Mouse (Mus musculus) MEL-GATA-1-ER (cell line): Measurements from ENCODE around the gene Tex101.
"Not testable (repeated sequence)": the region's sequence is repeated elsewhere in the genome, so short reads cannot be mapped to it uniquely, and the experiment has no call there.

Source experiments
- DNase-seq: peaks from one replicate; pipeline ENCODE4 v3.0.0-alpha.2; 2012; ENCODE audit warnings: low read depth; ENCODE audit errors: extremely low read depth

Tex101 gene

DNA sequence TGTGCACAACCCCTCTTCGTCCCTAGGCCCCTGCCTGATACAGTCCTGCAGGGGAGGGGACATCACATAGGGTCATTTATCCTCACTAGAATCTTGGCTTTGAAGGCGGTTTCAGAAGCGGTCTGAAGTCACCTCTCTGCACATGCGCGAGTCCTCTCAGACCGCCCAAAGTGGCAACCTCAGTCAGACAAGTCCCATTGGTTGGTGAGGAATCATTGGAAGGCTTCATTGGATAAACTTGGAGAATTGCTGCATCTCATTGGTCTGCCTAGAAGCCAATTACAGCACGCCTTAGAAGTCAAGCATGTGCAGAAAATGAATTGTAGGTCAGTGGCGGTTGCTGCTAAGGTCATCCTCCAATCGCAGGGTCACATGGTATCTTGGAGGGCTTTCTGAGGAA is at the start of gene Tex101:
Tex101 (minus strand) TSS at position 101 of the 400 bp plus-strand sequence.
- DNase-seq = no peak

DNA sequence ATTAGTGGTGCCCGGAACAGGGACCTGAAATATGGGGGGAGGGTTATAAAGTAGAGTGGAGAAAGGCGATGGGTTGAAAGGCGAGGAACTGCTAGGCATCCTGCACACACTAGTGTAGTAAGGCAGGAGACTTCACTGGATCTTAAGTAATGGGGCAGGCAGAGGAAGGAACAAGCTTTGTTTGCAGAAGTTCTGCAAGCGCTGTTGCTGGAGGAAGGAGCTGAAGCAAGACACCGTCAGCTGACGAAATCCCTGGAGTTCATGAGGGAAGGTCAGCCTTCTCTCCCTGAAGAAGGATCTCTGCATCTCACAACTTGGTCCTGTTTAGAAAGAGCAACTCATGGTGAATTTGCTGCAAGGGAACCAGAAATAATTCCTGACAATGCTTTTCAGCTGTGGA is 38.6 kb upstream of the Tex101 start:
- DNase-seq = no peak

DNA sequence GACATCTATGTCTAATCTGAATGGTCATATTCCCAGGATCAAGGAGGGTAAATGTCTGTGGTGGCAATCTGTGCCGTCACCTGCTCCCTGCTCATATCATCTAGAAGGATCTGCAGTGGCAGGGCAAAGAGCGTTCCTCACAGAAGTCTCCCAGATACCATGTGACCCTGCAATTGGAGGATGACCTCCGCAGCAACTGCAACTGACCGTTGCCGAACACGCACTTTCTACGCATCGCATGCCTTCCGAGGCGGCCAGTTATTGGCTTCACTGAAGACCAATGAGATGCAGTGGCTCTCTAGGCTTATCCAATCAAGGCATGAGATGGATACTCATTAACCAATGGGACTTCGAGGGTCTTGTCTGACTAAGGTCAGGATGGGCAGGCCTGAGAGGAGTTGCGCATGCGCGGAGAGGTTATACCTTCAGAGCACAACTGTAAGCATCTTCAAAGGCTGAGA is 32.4 kb upstream of the Tex101 start, which contains the start of gene BC049730:
BC049730 (plus strand) TSS at position 411 of the 461 bp plus-strand sequence.
- no peak for DNase-seq

DNA sequence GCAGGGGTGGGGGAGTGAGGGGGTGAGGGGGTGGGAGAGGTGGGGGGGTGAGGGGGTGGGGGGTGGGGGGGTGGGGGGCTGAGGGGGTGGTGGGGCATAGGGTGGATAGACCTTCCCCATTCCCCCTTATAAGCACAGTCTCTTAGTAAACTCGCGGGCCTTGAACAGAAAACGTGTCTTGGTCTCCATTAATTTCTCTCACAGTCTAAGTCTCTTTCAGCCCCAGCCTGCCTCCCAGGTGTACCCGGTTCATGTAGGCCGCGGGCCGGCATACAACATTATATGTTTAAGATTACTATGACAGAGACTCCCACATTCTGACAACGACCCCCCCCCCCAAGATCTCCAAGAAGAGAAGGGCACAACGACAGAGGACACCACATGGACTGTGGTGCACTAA is 26.4 kb upstream of the Tex101 start:
- DNase-seq = not testable (repeated sequence)

DNA sequence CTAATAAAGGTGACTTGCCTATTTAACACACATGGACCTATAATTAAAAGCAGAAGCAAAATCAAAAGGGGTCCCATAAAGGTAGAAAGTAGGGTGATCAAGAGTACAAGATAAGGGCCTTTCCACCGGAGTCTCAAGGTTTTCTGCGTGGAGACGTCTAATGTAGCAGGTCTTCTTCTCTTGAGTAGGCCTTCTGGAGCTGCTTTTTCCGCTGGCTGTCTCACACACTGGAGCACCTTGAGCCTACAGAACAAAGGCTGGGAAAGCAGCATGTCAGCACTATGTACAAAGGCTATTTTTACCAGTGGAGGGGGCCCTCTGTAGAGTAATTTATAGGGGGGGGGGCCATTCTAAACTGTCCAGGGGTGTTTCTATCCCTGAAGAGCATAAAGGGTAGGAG is 21.4 kb upstream of the Tex101 start:
- DNase-seq = not testable (repeated sequence)

DNA sequence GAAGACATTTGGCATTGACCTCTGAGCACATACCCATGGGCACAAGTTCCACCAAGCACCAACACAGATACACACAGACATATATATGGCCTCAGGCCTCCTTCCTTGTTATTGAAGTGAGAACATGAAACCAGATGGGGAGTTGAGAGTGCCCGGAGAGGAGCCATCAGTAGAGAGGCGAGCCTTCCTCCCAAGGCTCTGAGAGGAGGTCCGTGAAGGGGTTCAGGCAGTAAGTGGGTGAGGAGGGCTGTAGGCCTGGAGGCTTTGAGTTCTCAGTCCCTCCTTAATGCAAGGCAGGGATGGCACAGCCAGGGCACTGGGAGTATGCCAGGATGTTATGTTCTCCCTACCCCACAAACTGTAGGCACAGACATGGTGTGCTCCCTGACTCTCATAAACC is 16.2 kb upstream of the Tex101 start:
- DNase-seq = not testable (repeated sequence)

DNA sequence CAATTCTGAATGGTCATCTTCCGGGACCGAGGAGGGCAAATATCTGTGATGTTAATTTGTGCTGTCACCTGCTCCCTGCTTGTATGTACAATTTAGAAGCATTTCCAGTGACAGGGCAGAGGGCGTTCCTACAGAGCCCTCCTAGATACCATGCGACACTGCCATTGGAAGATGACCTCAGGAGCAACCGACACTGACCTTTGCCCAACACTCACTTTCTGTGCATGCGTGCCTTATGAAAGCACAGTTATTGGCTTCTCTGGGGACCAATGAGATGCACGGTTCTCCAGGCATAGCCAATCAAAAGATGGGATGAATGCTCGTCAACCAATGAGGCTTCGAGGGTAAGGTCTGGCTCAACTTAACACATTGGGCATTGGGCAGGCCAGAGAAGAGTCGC is 11.0 kb upstream of the Tex101 start:
- DNase-seq = not testable (repeated sequence)

DNA sequence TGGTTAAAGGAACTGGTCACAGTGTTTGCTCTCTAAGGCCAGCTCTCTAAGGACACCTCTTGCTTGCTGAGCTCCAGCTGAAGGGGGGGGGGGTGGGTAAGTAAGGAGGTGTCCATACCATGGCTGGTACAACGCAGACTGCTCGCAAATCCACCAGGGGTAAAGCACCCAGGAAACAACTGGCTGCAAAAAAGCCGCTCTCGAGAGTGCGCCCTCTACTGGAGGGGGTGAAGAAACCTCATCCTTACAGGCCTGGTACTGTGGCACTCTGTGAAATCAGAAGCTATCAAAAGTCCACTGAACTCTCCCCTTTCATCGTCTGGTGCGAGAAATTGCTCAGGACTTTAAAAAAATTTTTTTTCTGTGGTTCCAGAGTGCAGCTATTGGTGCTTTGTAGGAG is 7.6 kb upstream of the Tex101 start:
- not testable (repeated sequence) for DNase-seq

DNA sequence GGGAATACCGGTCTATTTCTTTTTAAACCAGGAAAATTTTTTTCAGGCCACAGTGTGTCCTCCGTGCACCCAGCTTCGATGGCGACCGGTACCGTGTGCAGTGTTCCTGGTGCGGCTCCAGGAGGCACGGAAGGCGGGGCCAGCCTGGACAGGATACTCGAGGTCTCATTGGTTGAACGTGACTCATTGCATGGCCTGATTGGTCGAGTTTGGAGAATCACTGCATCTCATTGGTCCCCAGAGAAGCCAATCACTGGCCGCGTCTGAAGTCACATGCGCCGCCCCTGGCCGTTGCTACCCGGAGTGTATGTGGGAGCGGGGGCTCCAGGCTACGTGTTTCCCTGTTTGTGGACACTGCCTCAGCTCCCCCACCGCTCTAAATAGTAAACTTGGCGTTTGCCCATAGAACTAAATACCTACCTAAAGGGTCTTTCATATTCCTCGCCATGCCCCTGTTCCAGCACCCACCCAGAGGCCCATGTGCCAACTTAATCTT is 4.5 kb downstream of the Tex101 start:
- DNase-seq = no peak

DNA sequence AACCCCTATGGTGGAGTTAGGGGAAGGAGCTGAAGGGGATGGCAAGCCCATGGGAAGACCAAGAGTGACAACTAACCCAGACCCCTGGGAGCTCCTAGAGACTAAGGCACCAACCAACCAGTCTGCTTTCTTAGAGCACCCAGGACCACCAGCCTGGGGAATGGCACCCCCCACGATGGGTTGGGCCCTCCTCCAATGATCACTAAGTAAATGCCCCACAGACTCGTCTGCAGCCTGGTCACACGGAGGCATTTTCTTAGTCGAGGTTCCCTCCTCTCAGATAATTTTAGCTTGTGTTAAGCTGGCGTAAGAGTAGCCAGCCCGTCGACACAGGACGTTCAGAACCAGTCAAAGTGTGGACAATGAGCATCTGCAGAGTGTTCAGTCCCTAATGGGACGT is 11.5 kb downstream of the Tex101 start:
- no peak for DNase-seq

DNA sequence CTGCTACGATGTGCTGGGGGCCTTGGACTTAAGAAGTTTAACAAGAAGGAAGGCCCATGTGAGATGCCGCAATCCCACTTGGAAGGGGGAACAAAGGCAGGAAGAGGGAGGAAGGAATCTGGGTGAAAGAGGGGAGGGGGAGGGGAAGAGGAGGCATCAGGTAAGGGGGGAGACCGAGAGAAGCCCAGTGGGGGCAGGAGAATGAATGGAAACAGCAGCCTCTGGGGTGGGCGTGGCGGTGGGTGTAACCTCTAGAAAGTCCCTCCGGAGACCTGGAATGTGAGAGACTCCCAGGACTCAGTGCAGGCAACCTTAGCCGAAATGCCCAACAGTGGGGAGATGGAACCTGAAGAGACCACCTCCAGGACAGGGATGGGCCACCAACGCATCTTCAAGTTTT is 12.2 kb downstream of the Tex101 start:
- no peak for DNase-seq

DNA sequence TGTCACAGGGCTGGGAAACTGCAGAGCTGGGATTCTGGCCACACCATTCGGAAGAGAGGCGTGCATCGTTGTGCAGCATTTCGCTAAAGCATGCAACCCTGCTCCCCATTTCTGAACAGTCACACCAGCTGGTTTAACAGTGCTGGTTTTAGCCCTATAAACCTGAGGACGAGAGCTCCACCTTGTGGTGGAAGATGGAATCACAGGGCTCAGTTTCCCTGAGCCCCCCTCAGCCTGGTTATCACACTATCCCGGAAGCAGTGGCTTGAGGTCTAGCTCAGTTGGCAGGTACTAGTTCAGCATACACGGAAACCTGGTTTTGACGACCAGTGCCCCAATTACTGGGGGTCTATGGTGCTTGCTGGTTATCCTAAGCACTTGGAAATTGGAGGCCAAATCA is 13.9 kb downstream of the Tex101 start:
- peak; percentile 83 for DNase-seq

DNA sequence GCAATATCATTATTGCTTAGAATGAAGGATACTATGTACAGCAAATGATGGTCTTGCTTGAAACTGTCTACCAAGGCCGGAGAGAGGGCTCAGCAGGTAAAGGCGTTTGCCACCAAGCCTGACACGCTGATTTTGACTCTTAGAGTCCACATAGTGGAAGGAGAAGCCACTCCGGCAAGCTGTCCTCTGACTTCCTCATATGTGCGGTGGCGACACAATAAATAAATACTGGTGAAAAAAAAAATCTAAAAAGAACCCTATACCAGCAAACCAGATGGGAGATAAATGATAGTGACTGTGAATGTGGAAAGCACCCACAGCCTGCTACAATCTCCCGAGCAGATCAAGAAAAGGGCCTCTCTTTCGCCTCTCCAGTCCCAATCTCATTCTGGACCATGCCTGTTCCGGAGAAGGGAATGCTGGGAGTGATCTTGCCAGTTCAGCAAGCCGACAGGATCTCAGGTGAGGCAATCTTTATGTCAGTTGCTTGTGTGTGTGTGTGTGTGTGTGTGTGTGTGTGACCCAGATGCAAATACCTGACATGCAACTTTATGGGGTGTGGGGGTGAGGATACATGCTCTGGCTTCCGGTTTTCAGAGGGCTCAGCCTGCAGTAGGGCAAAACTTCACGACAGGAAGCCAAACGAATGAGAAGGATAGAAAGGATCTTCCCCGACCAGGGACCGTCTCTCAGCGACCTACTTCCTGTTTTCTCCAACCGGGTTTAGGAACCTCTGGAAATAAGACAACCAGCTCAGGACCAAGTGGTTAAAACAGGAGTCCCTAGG is 15.2 kb downstream of the Tex101 start:
- DNase-seq = peak; percentile 78

DNA sequence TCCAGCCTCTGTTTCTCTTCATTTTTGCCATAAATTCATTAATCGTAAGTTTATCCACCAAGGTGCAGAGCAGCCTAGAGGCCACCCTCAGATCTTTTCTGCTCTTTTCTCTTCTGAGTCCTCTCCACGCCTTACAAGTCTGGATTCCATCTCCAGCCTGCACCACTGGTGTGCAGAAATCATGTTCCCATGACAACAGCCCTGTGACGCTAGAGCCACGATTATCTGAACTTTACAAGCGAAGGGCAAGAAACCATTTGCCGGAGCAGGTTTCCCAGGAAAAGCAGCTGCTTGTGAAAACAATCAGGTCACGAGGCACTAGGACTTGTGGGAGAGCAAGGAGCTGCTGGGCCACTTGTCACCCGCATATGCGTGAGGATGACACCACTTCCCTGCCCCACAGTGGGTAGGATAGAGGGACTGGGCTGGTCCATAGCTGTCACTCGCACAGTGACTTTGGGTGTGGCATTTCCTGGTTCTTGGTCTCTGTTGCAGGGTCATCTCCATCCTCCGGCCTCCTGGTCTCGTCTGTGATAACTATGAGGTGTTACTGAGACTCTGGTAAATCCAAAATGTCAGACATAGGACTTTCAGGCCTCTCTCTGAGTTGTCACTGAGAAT is 16.6 kb downstream of the Tex101 start:
- DNase-seq = no peak

DNA sequence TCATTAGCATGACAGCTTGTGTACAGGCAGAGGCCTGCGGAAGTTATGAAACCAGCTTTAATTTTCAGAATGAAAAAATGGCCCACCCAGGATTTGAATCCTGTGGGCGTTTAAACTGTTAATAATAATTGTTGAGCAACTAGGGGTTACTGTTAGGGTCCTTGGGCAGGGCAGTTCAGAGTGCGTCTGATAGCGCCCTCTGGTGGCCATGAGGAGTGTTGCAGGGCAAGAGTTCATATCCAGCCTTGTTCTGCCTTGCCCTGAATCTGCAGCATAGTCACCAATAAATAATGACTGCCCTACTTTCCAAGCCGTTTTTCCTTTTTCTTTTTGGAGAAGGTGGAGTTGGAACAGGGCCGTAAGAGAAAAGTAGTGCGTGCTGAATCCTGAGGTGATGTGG is 22.8 kb downstream of the Tex101 start:
- DNase-seq = peak; percentile 35

DNA sequence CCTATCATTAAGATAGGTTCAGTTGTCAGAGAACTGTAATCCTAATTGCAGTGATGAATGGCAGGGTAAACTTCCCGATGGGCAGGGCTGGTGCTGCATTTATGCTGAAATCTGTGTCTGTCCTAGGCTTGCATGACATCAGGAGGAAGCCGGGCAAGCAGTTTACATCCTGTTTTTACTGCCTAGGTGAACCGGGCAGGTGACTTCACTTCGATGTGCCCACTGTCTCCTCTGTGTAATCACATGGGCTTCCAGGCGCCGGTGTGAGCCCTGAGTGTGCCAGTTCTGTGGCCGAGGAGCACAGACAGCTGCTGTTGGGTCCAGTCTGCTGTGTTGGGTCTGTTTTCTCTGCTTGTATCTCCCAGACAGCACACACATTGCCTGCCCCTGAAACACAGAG is 30.0 kb downstream of the Tex101 start:
- no peak for DNase-seq

DNA sequence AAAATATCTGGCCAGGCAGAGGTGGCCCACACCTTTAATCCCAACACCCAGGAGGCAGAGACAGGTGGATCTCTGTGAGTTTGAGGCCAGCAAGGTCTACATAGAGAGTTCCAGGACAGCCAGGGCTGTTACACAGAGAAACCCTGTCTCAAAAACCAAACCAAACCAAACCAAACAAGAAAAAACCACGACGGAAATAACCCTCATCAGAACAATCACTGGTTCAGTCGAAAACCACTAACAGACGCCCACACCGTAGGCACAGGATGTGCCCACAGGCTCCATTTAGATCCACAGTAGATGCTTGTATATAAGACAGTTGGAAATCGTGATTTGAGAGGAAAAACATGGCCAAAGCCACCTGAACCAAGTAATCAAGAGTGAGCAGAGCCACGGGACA is 31.5 kb downstream of the Tex101 start:
- no peak for DNase-seq

DNA sequence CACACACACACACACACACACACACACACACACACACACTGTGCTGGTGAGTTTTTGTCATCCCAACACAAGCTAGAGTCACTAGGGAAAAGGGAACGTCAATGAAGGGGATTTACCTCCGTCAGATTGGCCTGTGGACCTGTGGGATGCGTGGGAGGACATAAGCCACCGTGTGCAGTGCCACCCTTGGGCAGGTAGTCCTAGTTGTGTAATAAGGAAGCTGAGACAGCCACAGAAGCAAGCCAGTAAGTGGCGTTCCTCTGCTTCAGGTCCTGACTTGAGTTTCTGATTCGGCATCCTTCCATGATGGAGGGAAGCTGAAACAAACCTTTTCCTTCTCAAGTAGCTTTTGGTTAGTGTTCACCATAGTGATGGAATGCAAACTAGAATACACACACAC is 32.0 kb downstream of the Tex101 start:
- no peak for DNase-seq

DNA sequence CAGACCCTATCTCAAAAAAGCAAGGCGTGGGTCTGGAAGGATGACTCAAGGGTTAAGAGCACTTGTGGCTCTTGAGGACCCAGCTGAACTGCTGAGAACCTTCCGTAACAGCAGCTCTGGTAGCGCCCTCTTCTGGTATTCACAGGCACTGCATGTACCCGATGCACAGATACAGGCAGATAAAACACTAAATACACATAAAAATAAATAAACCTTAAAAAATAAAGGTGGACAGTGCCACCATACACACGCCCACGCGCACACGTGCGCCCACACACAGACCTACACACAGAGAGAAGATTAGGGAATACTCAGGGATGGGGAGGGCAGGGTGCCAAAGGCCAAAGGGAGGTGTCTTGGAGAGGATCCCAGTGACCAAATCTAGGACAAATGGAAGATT is 34.0 kb downstream of the Tex101 start:
- peak; percentile 49 for DNase-seq

DNA sequence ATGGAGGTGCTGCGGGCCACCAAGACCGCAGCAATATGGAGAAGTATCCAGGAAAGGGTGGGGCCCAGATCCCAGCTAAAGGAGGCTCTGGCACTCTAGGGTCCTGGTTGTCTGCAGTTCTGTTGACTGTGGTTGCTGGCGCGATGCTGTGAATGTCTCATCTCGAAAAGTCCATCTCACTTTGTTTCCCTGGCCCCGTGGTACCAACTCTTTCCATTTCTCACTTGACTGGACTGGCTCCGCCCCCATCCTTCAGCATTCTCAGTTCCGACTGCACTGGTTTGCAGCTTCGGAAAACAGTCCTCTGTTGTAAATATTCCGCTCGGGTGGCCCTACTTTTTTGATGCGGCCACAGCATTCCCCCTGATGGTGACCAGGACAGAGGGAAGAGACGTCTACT is 36.0 kb downstream of the Tex101 start:
- DNase-seq = no peak

DNA sequence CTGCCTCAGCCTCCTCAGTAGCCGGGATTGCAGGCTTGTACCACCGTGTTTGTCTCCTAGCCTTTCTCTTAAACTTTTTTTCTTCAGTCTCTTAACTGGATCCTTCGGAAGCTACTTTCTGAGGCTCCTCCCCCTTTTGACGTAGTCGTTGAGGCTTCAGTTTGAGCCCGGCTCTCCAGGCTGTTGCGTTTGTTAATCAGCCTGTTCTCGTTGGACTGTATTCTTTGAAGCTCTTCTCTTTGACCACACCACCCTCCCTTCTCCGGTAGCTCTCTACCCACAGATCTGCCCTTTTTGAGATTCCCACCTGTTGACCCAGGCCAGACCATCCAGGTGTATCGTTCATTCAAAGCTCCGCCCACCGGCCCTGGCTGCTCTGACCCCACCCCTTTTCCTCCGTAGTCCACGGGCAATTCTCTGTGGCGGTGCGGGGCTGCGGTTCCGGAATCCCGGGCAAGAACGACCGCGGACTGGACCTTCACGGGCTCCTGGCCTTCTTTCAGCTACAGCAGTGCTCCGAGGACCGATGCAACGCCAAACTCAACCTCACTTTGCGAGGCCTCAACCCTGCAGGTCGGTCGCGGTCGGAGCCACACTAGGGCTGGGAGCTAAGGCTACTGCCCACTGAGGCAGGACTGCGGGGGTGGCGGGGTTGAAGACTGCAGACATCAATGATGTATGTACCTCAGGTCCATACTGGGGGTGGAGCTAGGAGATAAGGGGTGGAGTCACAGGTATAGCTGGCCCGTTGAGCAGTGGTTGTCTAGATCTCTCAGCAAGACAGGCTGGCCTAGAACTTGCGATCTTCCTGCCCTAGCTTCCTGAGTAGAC is 38.2 kb downstream of the Tex101 start:
- no peak for DNase-seq

DNA sequence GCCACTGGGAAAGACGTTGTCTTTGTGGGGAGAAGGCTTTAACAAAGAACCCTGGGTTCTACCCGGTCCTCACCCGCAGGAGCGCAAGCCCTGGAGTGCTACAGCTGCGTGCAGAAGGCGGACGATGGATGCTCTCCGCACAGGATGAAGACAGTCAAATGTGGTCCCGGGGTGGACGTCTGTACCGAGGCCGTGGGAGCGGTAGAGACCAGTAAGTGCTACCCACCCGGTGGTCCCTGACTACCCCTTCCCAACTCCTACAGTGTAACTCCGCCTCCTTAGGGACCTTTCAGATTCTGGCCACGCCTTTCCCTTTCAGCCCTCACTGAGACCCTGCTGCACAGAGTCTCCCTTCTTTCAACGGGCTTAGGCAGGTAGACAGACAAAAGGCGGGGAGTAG is 39.4 kb downstream of the Tex101 start:
- DNase-seq = no peak
